Mouse (Mus musculus) left cerebral cortex, postnatal 36 days (tissue): ENCODE data around the gene Gal3st4. TPM values are rescaled to one million over a fixed set of nuclear protein-coding genes. Genes with fewer than 3 reads are reported as not detected.
A peak's percentile ranks its signal among the peaks of the same experiment; 100 is the strongest.

Experiments
- DNase-seq, 2 experiments: peaks; one replicate each; pipeline ENCODE4 v3.0.0; 2021 to 2022; ENCODE audit warnings: low spot score in 2 of 2, mixed read lengths in 1 of 2
- intact Hi-C: fragments of 180-260 bp; cut with DNase I; formaldehyde crosslinking; loops from one replicate; pipeline ENCODE4 v1.15.1; 2025
- total RNA-seq, 2 experiments: library from RNA; stranded (reverse); gene quantifications; 2 replicates each; pipeline ENCODE4 v1.2.3; 2021

Gene Gal3st4
- total RNA-seq, 2 experiments from 2014 or later: 2.3 to 3.2 TPM

DNA sequence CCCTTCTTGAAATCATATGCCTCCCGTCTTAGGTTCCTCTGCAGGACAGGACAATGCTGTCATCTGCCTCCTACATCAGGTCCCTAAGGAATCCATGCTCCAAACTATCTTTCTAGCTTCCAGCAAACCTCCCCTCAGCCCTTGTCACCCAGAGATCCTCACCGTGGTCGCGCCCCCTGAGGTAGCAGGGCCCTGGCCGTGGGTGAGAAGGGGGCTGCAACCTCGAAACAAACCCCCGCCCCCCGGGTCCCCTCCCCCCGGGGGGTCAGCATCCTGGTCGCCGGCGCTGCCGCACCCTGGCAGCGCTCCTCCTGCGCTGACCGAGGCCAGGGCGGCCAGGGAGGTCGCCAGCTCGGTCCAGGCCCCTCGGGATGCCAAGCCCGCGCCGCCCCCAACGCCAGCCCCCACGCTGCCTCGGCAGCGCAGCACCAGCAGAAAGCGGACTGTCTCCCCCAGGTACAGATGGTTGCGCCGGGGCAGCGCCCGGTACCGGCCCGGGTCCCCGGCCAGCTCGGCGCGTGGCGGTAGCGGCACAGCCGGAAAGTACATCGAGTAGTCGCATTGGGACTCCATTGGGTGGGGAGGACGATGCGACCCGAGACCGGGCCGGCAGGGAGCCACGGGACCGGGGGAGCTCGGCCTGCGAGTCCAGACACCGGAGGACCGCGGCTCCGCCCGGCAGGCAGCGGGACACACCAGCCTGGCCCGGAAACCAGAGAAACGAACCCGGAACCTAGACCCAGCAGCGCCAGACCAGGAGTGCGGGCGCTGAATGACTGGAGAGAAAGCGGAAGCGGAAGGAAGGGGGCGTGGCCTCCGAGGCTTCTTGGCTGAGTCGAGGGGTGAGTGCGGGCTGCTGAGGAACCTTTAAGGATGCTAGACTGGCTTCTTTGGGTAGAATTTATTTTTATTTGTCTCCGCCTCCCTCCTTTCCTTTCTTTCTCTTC is 9.1 kb downstream of the Gal3st4 start, which contains the start of gene BC037034:
TSS of gene BC037034 (minus strand) at position 774 of the 947 bp plus-strand sequence.
- DNase-seq: peak; percentile 89 to 92
- intact Hi-C loops: loop anchor here (5.0 kb wide), 1 partner anchor 179 kb away; the partner anchor contains the start of gene Zfp157

DNA sequence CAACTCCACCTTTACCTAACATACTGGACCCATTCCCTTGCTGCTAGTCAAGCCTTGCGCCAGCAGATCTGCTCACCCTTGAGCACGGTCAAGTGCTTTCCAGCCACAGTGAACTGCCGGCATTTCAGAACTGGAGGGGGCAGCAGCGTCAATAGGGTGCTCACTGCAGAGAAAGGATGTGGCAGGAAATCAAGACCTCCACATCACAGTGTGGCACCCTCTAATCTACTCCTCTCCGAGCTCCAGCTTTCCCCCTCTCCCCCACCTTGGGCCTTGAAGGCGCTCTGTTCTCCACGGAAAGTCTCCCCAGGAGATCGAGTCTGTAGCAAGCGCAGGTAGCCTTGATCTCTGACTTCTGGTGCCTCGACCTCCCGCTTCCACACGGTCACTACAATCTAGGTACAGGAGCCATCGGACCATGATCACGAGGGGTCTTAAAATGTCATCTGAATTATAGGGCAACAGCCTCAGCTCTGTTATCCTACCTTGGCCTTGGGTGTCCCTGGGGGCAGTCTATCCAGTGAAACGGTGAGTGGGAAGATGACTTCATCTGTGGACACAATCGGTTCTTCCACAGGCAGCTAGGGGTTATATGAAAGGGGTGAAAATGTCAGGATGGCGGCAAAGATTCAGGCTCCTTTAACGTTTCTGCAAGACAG is 9.9 kb downstream of the Gal3st4 start:
- DNase-seq: no peak
- intact Hi-C loops: loop anchor here (5.0 kb wide), 1 partner anchor 180 kb away; the partner anchor contains the start of gene Zfp157

DNA sequence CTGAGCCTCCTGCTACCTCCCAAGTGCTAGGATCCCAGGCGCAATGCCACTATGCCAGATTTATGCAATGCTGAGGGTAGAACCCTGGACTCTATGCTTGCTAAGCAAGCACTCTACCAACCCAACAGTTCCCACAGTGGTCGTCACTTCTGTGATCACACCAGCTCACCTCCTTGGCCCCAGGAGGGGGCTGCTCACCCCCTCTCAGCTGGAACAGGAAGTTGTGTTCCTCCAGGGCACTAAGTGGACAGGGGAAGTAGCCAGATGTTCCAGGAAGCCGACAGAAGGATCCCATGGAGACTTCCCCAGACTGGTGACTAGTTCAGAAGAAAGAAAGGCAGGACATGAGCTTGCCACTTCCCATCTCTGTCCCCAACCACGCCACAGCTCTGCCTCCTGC is 10.6 kb downstream of the Gal3st4 start:
- DNase-seq: no peak
- intact Hi-C loops: loop anchor here (5.0 kb wide), 1 partner anchor 180 kb away; the partner anchor contains the start of gene Zfp157

DNA sequence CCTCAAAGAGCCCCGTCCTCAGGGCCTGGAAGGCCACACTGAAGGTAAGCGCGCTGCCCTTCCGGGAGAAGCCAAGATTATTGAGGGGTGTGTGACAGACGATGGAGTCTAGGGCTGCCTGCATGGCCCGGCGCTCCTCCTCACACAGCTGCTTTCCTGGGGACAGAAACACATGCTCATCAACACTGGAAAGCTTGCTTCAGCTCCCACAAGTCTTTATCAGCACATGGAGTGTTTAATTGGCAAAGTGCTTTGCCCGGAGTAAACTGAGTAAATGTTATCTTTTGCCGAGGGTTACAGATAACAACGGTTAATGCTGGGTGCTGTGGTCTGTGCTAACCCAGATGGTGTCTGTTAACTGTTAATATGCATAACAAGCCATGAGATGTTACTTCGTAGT is 11.8 kb downstream of the Gal3st4 start:
- intact Hi-C loops: loop anchor here (5.0 kb wide), 1 partner anchor 181 kb away; the partner anchor contains the start of gene Zfp157
- DNase-seq: no peak

DNA sequence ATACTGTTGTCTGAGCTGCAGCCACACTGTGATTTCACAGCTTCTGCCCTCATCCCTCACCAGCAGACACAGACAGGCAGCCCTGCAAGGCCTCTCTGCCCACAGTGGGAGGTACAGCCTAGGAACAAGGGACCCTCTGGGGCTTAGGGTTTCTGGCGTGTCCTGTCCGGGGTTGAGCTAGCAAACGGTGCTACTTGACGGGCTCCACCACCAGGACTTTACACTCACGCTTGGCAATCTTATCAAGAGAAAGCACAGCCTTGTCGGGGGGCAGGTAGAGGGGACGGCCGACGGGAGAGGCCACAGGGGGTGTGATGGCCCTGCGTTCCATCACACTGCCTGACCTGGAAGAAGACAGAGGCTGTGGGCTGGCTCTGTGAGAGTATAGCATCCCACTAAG is 12.6 kb downstream of the Gal3st4 start:
- intact Hi-C loops: loop anchor here (5.0 kb wide), 1 partner anchor 182 kb away; the partner anchor contains the start of gene Zfp157
- no peak for DNase-seq

DNA sequence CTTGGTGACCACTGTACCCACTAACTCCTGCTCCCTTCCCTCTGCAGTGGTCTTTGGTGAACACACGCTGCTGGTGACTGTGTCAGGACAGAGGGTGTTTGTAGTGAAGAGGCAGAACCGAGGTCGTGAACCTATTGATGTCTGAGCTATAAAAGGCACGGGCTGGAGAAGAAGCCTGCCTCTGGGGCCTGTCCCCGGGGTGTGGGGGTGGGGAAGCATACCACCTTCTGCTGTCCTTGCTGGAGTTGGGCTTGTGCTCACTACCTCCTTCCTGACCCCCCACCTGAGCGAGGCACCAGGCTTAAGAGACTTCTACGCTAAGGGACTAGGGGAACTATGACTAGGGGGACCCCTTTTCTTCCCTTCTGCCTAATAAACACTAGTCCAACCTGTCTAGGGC is 13.6 kb downstream of the Gal3st4 start:
- DNase-seq: no peak
- intact Hi-C loops: no loop called here

DNA sequence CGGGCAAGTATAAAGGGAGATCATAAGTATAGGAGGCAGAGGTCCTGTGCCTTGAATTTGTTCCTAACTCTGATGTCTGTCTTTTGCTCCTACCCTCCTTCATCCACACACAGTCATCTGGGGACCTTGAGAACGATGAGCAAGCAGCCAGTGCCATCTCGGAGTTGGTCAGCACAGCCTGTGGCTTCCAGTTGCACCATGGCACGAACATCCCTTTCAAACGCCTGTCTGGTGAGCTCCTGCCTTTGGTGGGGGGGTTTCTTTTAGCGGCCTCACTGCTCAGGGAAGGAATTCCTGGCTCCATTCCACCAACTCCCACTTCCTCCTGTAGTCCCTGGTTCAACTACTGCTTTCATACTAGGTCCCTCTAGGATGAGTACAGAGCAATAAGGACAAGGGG is 14.1 kb downstream of the Gal3st4 start:
- intact Hi-C loops: no loop called here
- DNase-seq: no peak

DNA sequence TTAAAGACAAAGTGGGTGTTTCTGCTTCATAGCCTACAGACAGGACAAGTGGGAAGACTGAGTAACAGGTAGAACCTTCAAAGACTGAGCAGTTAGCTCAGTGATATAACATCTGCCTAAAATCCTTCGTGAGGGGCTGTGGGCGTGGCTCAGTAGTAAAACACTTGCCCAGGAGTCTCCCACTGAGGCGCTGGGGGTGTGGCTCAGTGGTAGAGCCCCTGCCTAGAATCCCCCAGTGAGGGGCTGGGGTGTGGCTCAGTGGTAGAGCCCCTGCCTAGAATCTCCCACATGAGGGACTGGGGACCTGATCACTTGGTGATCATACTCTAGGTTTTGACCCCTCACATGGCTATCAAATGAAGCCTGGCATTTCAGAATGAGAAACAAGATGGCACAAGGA is 14.6 kb downstream of the Gal3st4 start:
- intact Hi-C loops: no loop called here
- DNase-seq: no peak

DNA sequence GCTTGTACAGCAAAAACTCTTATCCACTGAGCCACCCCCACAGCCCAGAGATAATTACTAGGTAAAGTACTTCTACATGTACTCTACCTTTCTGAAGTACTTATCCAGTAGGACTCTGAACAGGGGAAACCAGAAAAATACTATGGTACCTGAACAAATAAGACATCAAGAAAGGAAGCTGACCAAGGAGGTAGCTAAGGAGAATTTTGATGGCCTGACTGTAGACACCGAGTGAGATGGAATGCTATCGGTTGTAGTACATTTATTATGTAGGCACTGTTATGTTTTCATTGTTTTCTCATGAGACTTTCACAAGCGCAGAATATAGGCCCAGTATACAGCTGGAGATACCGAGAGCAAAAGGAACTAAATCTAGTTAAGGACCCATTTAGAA is 15.1 kb downstream of the Gal3st4 start:
- DNase-seq: no peak
- intact Hi-C loops: no loop called here

DNA sequence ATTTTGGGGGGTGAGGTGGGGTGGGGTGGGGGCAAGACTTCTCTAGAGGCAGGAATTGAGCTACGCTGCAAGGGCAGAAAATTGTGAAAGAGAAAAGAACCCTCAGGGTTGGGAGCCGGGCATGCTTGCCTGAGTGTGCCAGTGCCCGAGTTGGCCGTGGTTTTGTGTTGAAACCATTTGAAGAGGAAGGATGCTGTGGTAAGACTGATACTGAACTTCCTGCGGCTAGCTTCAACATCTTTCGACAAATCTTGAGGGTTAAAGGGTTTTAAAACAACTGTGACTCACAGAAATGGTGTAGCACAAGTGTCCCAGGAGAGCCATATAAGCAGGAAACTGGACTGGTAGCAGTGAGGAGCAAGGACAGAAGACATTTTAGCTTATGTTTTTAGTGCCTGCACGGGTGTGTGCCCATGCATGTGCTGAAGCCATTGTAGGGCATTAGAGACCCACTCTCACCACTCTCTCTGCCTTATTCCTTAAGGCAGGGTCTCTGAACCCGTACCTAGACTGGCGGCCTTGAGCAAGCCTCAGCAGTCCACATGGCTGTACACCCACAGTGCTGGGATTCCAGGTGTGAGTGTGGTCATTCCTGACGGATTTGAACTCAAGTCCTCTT is 15.6 kb downstream of the Gal3st4 start:
- no peak for DNase-seq
- intact Hi-C loops: no loop called here

DNA sequence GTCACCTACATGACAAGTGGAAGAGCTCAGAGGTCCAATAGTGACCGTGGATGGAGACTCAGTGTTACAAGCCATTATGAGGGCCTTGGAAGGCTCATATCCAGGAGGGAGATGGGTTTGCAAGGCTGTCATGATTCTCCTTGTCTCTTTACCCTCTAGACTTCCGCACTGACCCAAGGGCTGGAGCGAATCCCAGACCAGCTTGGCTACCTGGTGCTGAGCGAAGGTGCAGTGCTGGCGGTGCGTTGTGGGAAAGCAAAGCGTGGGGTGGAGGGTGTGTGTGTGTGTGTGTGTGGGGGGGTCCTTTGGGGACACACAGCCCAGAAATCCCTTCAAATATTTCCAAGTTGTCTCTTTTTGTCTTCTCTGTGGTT is 16.6 kb downstream of the Gal3st4 start:
- no peak for DNase-seq
- intact Hi-C loops: no loop called here

DNA sequence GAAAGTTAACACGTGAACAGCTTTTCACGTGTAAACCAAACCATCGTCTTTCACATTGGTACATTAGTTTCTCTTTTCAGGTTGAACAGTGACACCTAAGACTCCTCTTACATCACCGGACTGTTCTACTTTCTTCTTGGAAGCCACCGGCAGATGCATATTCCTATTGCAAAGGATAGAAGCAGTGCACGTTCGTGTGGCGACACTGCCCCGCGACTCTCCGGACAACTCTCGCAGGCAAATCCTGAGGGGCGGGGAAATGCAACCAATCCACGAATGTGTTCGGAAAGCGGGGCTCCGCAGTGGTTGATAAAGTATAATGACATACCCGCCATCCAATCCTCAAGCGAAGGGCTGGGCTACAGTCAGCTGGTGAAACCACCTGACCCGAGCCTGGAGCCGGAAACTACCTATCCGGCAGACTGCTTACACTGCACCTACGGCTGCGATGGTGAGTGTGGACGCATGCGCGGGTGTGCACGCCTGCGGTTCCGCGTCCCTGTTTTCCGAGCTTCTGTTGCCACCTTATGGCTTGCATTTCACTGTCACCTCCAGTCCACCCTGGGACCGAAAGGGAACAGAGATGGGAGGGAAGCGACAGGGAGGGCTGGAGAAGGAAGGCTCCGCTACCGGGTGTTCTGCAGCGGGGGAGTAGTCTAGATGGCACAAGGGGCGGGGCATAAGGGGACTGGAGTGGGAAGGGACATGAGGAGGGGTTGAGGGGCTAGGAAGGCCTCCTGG is 17.1 kb downstream of the Gal3st4 start, which contains the start of gene Lamtor4:
TSS of gene Lamtor4 (plus strand) at position 130 of the 741 bp plus-strand sequence.
- intact Hi-C loops: no loop called here
- peak; percentile 94 to 95 for DNase-seq

DNA sequence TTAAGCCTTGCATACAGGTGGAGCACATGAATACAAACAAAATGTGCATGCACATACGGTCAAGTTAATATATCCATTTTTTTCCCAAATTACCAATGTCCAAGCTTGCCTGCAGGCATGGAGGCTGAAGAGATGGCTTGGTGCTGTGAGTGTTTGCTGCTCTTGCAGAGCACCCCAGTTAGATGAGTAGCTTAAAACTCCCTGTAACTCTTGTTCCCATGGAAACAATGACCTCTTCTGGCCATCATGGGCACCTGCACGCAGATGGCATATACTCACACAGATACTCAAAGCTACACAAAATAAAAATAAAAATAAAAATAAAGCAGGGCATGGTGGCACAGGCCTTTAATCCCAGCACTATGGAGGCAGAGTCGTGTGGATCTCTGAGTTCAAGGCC is 19.6 kb downstream of the Gal3st4 start:
- DNase-seq: no peak
- intact Hi-C loops: no loop called here

DNA sequence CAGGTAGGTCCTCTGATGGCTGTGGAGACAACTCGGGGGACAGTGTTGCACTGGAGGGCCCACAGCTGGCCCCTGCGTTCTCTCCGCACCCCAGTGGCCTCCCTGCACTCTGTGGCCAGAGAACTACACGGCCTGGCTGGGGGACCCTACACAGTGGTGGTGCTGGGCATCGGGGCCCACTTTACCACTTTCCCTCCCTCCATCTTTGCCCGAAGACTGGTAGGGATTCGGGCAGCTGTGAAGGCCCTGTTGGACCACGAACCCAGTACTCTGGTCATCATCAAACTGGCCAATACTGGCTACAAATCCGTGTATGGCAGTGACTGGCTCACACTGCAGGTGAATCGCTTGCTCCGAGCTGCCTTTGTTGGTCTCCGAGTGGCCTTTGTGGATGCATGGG is 21.5 kb downstream of the Gal3st4 start:
- no peak for DNase-seq

DNA sequence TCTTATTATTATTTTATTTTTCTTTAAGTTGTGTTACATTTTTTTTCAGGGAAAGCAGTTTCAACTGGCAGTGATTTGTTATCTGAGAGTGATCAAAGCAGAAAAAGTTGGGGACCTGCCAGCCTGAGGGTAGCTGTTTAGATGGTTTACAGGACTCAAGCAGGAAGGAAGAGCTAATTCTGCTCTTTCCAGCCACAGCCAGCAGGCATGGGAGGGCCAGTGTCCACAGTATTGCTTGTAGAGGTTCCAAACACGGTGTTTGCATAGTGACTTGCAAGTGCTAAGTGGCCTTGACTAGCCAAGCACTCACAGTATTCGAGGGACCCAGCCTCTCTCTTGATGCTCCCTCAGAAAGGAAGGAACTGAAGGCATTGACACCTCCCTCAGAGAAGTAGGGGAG is 31.1 kb downstream of the Gal3st4 start:
- DNase-seq: no peak
- intact Hi-C loops: no loop called here

More for the DNA sequence above, 21.5 kb downstream of the Gal3st4 start:
- intact Hi-C loops: no loop called here

DNA sequence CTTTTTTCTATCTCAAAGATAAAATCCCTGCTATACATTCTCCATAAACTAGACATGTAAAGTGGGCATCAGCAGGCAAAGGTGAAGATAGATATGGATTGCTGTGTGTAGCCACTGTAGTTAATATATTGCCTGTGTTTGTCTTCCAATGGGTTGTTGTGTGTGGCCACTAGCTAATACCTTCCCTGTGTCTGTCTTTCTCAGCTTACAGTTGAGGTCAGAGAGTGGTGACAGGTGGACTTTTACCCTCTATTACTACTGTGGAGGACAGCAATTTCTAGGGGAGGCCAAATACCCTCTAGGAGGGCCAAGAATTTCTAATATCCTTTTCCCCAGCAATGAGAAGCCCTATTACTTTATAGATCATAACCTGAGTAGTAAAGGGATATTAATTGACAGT is 38.4 kb downstream of the Gal3st4 start:
- no peak for DNase-seq
- intact Hi-C loops: no loop called here

DNA sequence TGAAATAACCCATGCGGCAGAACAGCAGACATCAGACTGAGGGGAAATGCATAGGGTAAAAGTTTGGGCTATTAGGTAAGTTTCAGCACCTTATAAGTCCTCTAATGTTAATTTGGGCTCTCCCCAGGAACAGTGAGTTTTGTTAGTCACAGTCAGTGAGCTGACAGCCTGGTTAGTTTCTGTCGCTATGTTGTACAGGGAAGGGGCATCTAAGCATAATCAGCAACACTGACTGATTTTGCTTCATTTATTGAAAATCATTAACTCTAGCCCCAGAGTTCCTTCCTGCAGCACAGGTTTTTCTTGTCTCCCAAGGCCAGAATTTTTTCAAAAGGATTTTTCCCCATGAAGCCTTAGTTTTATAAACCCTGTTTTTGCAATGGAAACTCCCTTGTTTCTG is 38.9 kb downstream of the Gal3st4 start:
- no peak for DNase-seq
- intact Hi-C loops: no loop called here

DNA sequence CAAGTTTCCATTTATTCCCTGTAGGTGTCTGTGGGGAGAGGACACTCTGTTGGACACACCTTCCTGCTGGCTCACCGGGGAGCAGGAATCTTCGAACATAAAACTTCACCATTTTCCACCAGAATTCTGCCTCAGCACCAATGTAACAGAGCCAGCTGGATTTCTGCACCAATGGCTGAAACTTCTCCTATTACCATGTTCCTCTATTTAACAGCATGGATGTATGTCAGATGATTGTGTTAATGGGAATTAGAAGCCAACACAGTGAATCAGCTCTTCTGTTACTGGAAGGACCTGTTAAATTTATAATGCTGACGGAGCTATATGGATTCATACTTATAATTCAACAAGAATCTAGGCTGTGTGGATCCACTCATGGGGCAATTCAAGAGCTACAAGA is 43.1 kb downstream of the Gal3st4 start:
- no peak for DNase-seq
- intact Hi-C loops: no loop called here

DNA sequence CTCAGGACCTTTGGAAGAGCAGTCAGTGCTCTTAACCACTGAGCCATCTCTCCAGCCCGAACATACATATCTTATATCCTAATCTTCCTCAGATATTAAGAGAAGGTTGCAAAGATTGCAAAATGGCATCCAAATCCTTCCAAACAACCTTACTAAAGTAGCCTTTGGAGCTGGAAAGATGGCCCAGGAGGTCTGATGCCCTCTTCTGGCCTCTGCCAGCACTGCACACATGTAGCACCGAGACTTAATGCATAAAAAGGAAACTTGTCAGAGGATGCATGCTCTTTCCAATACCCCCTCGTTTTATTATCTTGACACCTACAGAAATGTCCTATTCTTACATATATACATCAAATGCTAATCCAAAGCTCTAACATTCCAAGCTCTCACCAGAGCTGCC is 44.6 kb downstream of the Gal3st4 start:
- intact Hi-C loops: no loop called here
- DNase-seq: no peak
